16 mouse cellular contexts compared by ENCODE assay signal in genomic region chr9:121330065-121330464, GRCm38 (mm10). TPM values are rescaled to one million over a fixed set of nuclear protein-coding genes. Genes with fewer than 3 reads are reported as not detected.
DNase-seq lines count a peak whose midpoint lies in the region; ATAC-seq and TF ChIP-seq lines count a peak whose summit lies in the region.
"Had no signal": no experiment of that assay in that cellular context is flagged by ENCODE, and none has a peak within 500 bp of the region (broad histone marks: within the 10 kb centered on the region; RNA-seq: fewer than 3 reads in every experiment).

No protein-coding gene starts in this region.

- H3K27me3 ChIP-seq in forebrain, embryonic 15.5 days, result no peaks in the 10 kb centered on the region
- H3K27me3 ChIP-seq in forebrain, embryonic 16.5 days (replicated peaks; ENCODE audit: control insufficient read depth, insufficient read depth, low read length), result no peaks in the 10 kb centered on the region
- no peaks in the 10 kb centered on the region for H3K27me3 ChIP-seq in hindbrain, embryonic 12.5 days
- H3K27me3 ChIP-seq in hindbrain, postnatal 0 days (ENCODE audit: insufficient read depth, low read length), result no peaks in the 10 kb centered on the region
- no peaks in the 10 kb centered on the region for H3K27me3 ChIP-seq in heart, embryonic 16.5 days (ENCODE audit: control insufficient read depth, insufficient read depth, low read length)
- H3K27me3 ChIP-seq in lung, postnatal 0 days (replicated peaks; ENCODE audit: insufficient read depth, low read length), result no peaks in the 10 kb centered on the region
- H3K27me3 ChIP-seq: lung, embryonic 15.5 days; midbrain, embryonic 15.5 days; neural tube, embryonic 12.5 days had no signal

- no peaks in the 10 kb centered on the region for H3K9me3 ChIP-seq in forebrain, embryonic 15.5 days
- no peaks in the 10 kb centered on the region for H3K9me3 ChIP-seq in forebrain, embryonic 16.5 days (ENCODE audit: control insufficient read depth, low read length)
- no peaks in the 10 kb centered on the region for H3K9me3 ChIP-seq in hindbrain, embryonic 12.5 days (replicated peaks)
- H3K9me3 ChIP-seq in hindbrain, postnatal 0 days (ENCODE audit: low read length), result no peaks in the 10 kb centered on the region
- no peaks in the 10 kb centered on the region for H3K9me3 ChIP-seq in heart, embryonic 16.5 days (replicated peaks; ENCODE audit: control insufficient read depth, low read length)
- no peaks in the 10 kb centered on the region for H3K9me3 ChIP-seq in lung, postnatal 0 days (ENCODE audit: low read length)
- H3K9me3 ChIP-seq: lung, embryonic 15.5 days; midbrain, embryonic 15.5 days; neural tube, embryonic 12.5 days had no signal

- H3K4me1 ChIP-seq in forebrain, embryonic 15.5 days, result peaks cover 43% of the 10 kb centered on the region
- peaks cover 33% of the 10 kb centered on the region for H3K4me1 ChIP-seq in forebrain, embryonic 16.5 days (replicated peaks; ENCODE audit: control insufficient read depth, insufficient read depth, low read length)
- peaks cover 50% of the 10 kb centered on the region for H3K4me1 ChIP-seq in hindbrain, embryonic 12.5 days
- H3K4me1 ChIP-seq in hindbrain, postnatal 0 days (ENCODE audit: insufficient read depth, low read length), result peaks cover 19% of the 10 kb centered on the region; the same call in 1 of the 2 replicates
- peaks cover 62% of the 10 kb centered on the region for H3K4me1 ChIP-seq in heart, embryonic 16.5 days (ENCODE audit: control insufficient read depth, insufficient read depth, low read length)
- H3K4me1 ChIP-seq in lung, postnatal 0 days (ENCODE audit: insufficient read depth, low read depth, low read length), result peaks cover 10% of the 10 kb centered on the region

- WGBS in forebrain, embryonic 15.5 days, result 90% methylated on average over 5 of the region's 5 CpGs
- WGBS in forebrain, embryonic 16.5 days, result 93% methylated on average over 5 of the region's 5 CpGs
- 94% methylated on average over 5 of the region's 5 CpGs for WGBS in hindbrain, embryonic 12.5 days
- 86% methylated on average over 5 of the region's 5 CpGs for WGBS in hindbrain, postnatal 0 days
- WGBS in heart, embryonic 16.5 days, result 84% methylated on average over 5 of the region's 5 CpGs
- 87% methylated on average over 5 of the region's 5 CpGs for WGBS in lung, postnatal 0 days

- DNase-seq in hindbrain, postnatal 0 days (ENCODE audit: low spot score), result no peak
- peak; percentile 21 for DNase-seq in 416B (ENCODE audit: low read depth)
- no peak for DNase-seq in thymus, postnatal 0 days (ENCODE audit: low spot score)
- no peak for DNase-seq in lung, postnatal 0 days (ENCODE audit: low spot score)
- DNase-seq: B cell, adult 2 months; cerebellum, adult 11-12 months; layer of hippocampus, adult 9-11 months; retina, postnatal 1 day; spleen, adult 18-20 months had no signal

- no peaks in the 10 kb centered on the region for H3K36me3 ChIP-seq in forebrain, embryonic 15.5 days
- no peaks in the 10 kb centered on the region for H3K36me3 ChIP-seq in forebrain, embryonic 16.5 days (ENCODE audit: control insufficient read depth, insufficient read depth)
- H3K36me3 ChIP-seq in hindbrain, embryonic 12.5 days, result no peaks in the 10 kb centered on the region
- H3K36me3 ChIP-seq in hindbrain, postnatal 0 days (ENCODE audit: insufficient read depth, low read length), result no peaks in the 10 kb centered on the region
- no peaks in the 10 kb centered on the region for H3K36me3 ChIP-seq in heart, embryonic 16.5 days (ENCODE audit: control insufficient read depth, insufficient read depth)
- H3K36me3 ChIP-seq in lung, postnatal 0 days (ENCODE audit: insufficient read depth, low read length), result no peaks in the 10 kb centered on the region
- H3K36me3 ChIP-seq: lung, embryonic 15.5 days; midbrain, embryonic 15.5 days had no signal

- H3K27ac ChIP-seq in forebrain, embryonic 15.5 days (replicated peaks), result 0 out of 2 replicates have a peak overlapping the region, but pooled peaks have one; percentile 23
- H3K27ac ChIP-seq in forebrain, embryonic 16.5 days (ENCODE audit: low read length), result no peak overlapping the region
- peak overlapping the region; percentile 40; the same call in 1 of the 2 replicates for H3K27ac ChIP-seq in hindbrain, embryonic 12.5 days
- H3K27ac ChIP-seq in hindbrain, postnatal 0 days, result no peak overlapping the region
- peak overlapping the region; percentile 99 for H3K27ac ChIP-seq in heart, embryonic 16.5 days (ENCODE audit: low read length)
- H3K27ac ChIP-seq in lung, postnatal 0 days (ENCODE audit: low read length), result no peak overlapping the region
- H3K27ac ChIP-seq: midbrain, embryonic 15.5 days; neural tube, embryonic 12.5 days had no signal

- ATAC-seq in forebrain, embryonic 15.5 days (replicated peaks), result no peak
- no peak for ATAC-seq in forebrain, embryonic 16.5 days
- no peak for ATAC-seq in hindbrain, embryonic 12.5 days (ENCODE audit: low FRiP score)
- no peak for ATAC-seq in hindbrain, postnatal 0 days
- ATAC-seq in heart, embryonic 16.5 days (replicated peaks; ENCODE audit: extremely low read depth, insufficient read depth, low FRiP score), result no peak
- no peak for ATAC-seq in lung, postnatal 0 days
- ATAC-seq: midbrain, embryonic 15.5 days had no signal

- H3K4me2 ChIP-seq in forebrain, embryonic 15.5 days (replicated peaks), result no peak overlapping the region
- no peak overlapping the region for H3K4me2 ChIP-seq in forebrain, embryonic 16.5 days (ENCODE audit: low read length)
- H3K4me2 ChIP-seq in hindbrain, embryonic 12.5 days (replicated peaks), result no peak overlapping the region
- H3K4me2 ChIP-seq in hindbrain, postnatal 0 days (ENCODE audit: low read depth, low read length), result no peak overlapping the region
- H3K4me2 ChIP-seq in heart, embryonic 16.5 days (ENCODE audit: low read depth, low read length), result no peak overlapping the region
- H3K4me2 ChIP-seq in lung, postnatal 0 days (replicated peaks; ENCODE audit: low read depth, low read length), result no peak overlapping the region
- H3K4me2 ChIP-seq: lung, embryonic 15.5 days; midbrain, embryonic 15.5 days; neural tube, embryonic 12.5 days had no signal

- TF ChIP-seq EP300 in lung, postnatal 0 days (IDR thresholded peaks at IDR 0.05), result no peak

- no peak for TF ChIP-seq CTCF in hindbrain, postnatal 0 days (IDR thresholded peaks at IDR 0.05; ENCODE audit: low read depth)
- no peak for TF ChIP-seq CTCF in lung, postnatal 0 days (IDR thresholded peaks at IDR 0.05)

- no peak overlapping the region for H3K4me3 ChIP-seq in forebrain, embryonic 15.5 days
- no peak overlapping the region for H3K4me3 ChIP-seq in forebrain, embryonic 16.5 days (replicated peaks; ENCODE audit: low read length)
- no peak overlapping the region for H3K4me3 ChIP-seq in hindbrain, embryonic 12.5 days
- no peak overlapping the region for H3K4me3 ChIP-seq in hindbrain, postnatal 0 days (ENCODE audit: low read length)
- no peak overlapping the region for H3K4me3 ChIP-seq in heart, embryonic 16.5 days (ENCODE audit: low read length)
- no peak overlapping the region for H3K4me3 ChIP-seq in lung, postnatal 0 days (ENCODE audit: low read depth, low read length)
- H3K4me3 ChIP-seq: lung, embryonic 15.5 days; midbrain, embryonic 15.5 days; neural tube, embryonic 12.5 days had no signal

- no peak overlapping the region for H3K9ac ChIP-seq in forebrain, embryonic 15.5 days (replicated peaks)
- no peak overlapping the region for H3K9ac ChIP-seq in forebrain, embryonic 16.5 days (replicated peaks; ENCODE audit: low read depth, low read length)
- H3K9ac ChIP-seq in hindbrain, embryonic 12.5 days, result no peak overlapping the region
- no peak overlapping the region for H3K9ac ChIP-seq in hindbrain, postnatal 0 days (replicated peaks; ENCODE audit: low read length)
- no peak overlapping the region for H3K9ac ChIP-seq in heart, embryonic 16.5 days (ENCODE audit: low read length)
- H3K9ac ChIP-seq in lung, postnatal 0 days (replicated peaks; ENCODE audit: low read depth), result no peak overlapping the region
- H3K9ac ChIP-seq: lung, embryonic 15.5 days; midbrain, embryonic 15.5 days; neural tube, embryonic 12.5 days had no signal

RNA-seq across cellular contexts. Expression of gene Trak1, which starts 32.8 kb away (rescaled TPM):
- polyA plus RNA-seq in forebrain, embryonic 15.5 days (2015; fragmentation: Nextera tagmentation; extraction: Ambion mirVana), result 75.8 and 78.7 TPM in 2 replicates
- polyA plus RNA-seq in forebrain, embryonic 16.5 days (2015; fragmentation: Nextera tagmentation; extraction: Ambion mirVana), result 85.1 and 92.2 TPM in 2 replicates
- polyA plus RNA-seq in hindbrain, embryonic 12.5 days (2016; fragmentation: Nextera tagmentation; extraction: Ambion mirVana), result 38.8 and 41.6 TPM in 2 replicates
- total RNA-seq in hindbrain, postnatal 0 days (2014; rRNA removed), result 129 and 170 TPM in 2 replicates
- polyA plus RNA-seq in hindbrain, postnatal 0 days (2015; fragmentation: Nextera tagmentation; extraction: Ambion mirVana), result 55.7 and 57.8 TPM in 2 replicates
- polyA plus RNA-seq in heart, embryonic 16.5 days (2015; fragmentation: Nextera tagmentation; extraction: Ambion mirVana), result 42.4 and 48.9 TPM in 2 replicates
- polyA plus RNA-seq in thymus, postnatal 0 days (2015; fragmentation: Nextera tagmentation; extraction: Ambion mirVana), result 17.0 and 22.6 TPM in 2 replicates
- polyA plus RNA-seq in lung, postnatal 0 days (2015; fragmentation: Nextera tagmentation; extraction: Ambion mirVana), result 27.1 and 28.6 TPM in 2 replicates

RNA-seq across cellular contexts. Expression of gene Ulk4, which starts 53.1 kb away (rescaled TPM):
- 127 and 134 TPM in 2 replicates for polyA plus RNA-seq in forebrain, embryonic 15.5 days (2015; fragmentation: Nextera tagmentation; extraction: Ambion mirVana)
- polyA plus RNA-seq in forebrain, embryonic 16.5 days (2015; fragmentation: Nextera tagmentation; extraction: Ambion mirVana), result 115 and 169 TPM in 2 replicates
- polyA plus RNA-seq in hindbrain, embryonic 12.5 days (2016; fragmentation: Nextera tagmentation; extraction: Ambion mirVana), result 147 and 164 TPM in 2 replicates
- 8.9 and 20.0 TPM in 2 replicates for total RNA-seq in hindbrain, postnatal 0 days (2014; rRNA removed)
- 76.3 and 80.8 TPM in 2 replicates for polyA plus RNA-seq in hindbrain, postnatal 0 days (2015; fragmentation: Nextera tagmentation; extraction: Ambion mirVana)
- polyA plus RNA-seq in heart, embryonic 16.5 days (2015; fragmentation: Nextera tagmentation; extraction: Ambion mirVana), result 86.4 and 105 TPM in 2 replicates
- polyA plus RNA-seq in thymus, postnatal 0 days (2015; fragmentation: Nextera tagmentation; extraction: Ambion mirVana), result 55.5 and 65.0 TPM in 2 replicates
- polyA plus RNA-seq in lung, postnatal 0 days (2015; fragmentation: Nextera tagmentation; extraction: Ambion mirVana), result 117 and 122 TPM in 2 replicates

Comparison
In these comparisons a context has a peak if more than half of its experiments do, and no peak if none do; other contexts are left out.
1. H3K27ac ChIP-seq: peak in forebrain, embryonic 15.5 days (single experiment), hindbrain, embryonic 12.5 days (single experiment) and heart, embryonic 16.5 days (single experiment); none in forebrain, embryonic 16.5 days (single experiment), hindbrain, postnatal 0 days (single experiment) and lung, postnatal 0 days (single experiment).